7 mouse cellular contexts compared by ENCODE assay signal in the genomic region with DNA sequence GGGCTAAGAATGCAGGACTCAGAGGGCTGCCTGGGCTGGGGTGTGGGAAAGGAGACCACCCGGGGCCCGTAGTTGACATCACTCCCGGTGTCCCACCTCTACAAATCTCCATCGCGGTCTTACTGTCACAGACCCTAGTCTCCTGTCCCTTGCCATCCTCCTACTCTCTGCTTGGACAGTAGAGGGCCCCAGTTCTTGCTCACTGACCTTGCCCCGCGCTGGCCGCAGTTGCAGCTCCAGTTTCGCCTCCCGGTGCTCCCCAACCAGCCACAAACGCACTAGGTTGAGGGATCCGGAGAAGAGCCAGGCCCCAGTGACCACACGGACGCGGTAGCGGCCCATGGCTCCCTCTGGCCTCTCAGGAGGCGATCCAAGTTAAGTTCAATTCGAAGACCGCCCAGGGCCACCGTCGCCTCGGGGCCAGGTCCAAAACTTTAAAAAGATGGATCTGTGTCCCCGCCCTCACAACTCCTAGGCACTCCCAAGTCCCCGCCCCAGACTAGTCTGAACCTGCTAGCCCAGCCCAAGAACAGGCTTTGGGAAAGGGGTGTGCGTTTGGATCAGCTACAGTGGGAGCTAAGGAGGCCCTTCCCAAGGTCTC. TPM values are rescaled to one million over a fixed set of nuclear protein-coding genes. Genes with fewer than 3 reads are reported as not detected.
DNase-seq lines count a peak whose midpoint lies in the region; ATAC-seq lines count a peak whose summit lies in the region.

Gene Alox12, minus strand, starts transcription at position 423 of the 601 bp plus-strand sequence.

- H3K4me2 ChIP-seq in kidney, embryonic 15.5 days = peak within 1 kb of the TSS; percentile 67
- peak within 1 kb of the TSS; percentile 61 for H3K4me2 ChIP-seq in stomach, embryonic 16.5 days (ENCODE audit: low read depth, low read length)

- H3K27ac ChIP-seq in heart, embryonic 10.5 days = peak within 1 kb of the TSS; percentile 53
- no peak within 1 kb of the TSS for H3K27ac ChIP-seq in kidney, embryonic 15.5 days
- H3K27ac ChIP-seq in stomach, embryonic 16.5 days (ENCODE audit: low read length) = peak within 1 kb of the TSS; percentile 66

- ATAC-seq in common myeloid progenitor, adult 5-6 weeks (replicated peaks; ENCODE audit: low read depth, poor library complexity, severe bottlenecking) = peak; percentile 40; the same call in 1 of the 2 replicates
- peak; percentile 78 for ATAC-seq in kidney, embryonic 15.5 days (replicated peaks; ENCODE audit: low FRiP score)
- peak; percentile 67; the same call in 1 of the 2 replicates for ATAC-seq in stomach, embryonic 16.5 days (ENCODE audit: insufficient read depth, low FRiP score)

- peak; percentile 69 for DNase-seq in WW6 (ENCODE audit: low read depth, low spot score)
- peak; percentile 79 for DNase-seq in heart, embryonic 10.5 days (ENCODE audit: low spot score)
- DNase-seq in lung, postnatal 14 days = peak; percentile 66
- DNase-seq in frontal cortex, postnatal 14 days (ENCODE audit: low spot score in 2 of 2) = no peak

- WGBS in heart, embryonic 10.5 days = 1% methylated on average over 25 of the region's 25 CpGs
- 2% methylated on average over 25 of the region's 25 CpGs for WGBS in kidney, embryonic 15.5 days
- WGBS in stomach, embryonic 16.5 days = 2% methylated on average over 25 of the region's 25 CpGs

- H3K9ac ChIP-seq in kidney, embryonic 15.5 days = peak within 1 kb of the TSS; percentile 25; the same call in 1 of the 2 replicates
- peak within 1 kb of the TSS; percentile 74 for H3K9ac ChIP-seq in stomach, embryonic 16.5 days (ENCODE audit: low read length)

- no peaks in the 10 kb centered on the region for H3K9me3 ChIP-seq in heart, embryonic 10.5 days
- H3K9me3 ChIP-seq in kidney, embryonic 15.5 days (replicated peaks) = no peaks in the 10 kb centered on the region
- no peaks in the 10 kb centered on the region for H3K9me3 ChIP-seq in stomach, embryonic 16.5 days (replicated peaks; ENCODE audit: control insufficient read depth, low read length)

- H3K4me3 ChIP-seq in heart, embryonic 10.5 days = peak within 1 kb of the TSS; percentile 56
- peak within 1 kb of the TSS; percentile 41 for H3K4me3 ChIP-seq in kidney, embryonic 15.5 days (replicated peaks)
- H3K4me3 ChIP-seq in stomach, embryonic 16.5 days (replicated peaks; ENCODE audit: low read length) = peak within 1 kb of the TSS; percentile 50

- no peaks in the 10 kb centered on the region for H3K36me3 ChIP-seq in heart, embryonic 10.5 days
- no peaks in the 10 kb centered on the region for H3K36me3 ChIP-seq in kidney, embryonic 15.5 days
- no peaks in the 10 kb centered on the region for H3K36me3 ChIP-seq in stomach, embryonic 16.5 days (ENCODE audit: control insufficient read depth, insufficient read depth, low read length)

- peaks cover 14% of the 10 kb centered on the region for H3K4me1 ChIP-seq in heart, embryonic 10.5 days
- H3K4me1 ChIP-seq in kidney, embryonic 15.5 days = peaks cover 22% of the 10 kb centered on the region
- H3K4me1 ChIP-seq in stomach, embryonic 16.5 days (ENCODE audit: control insufficient read depth, insufficient read depth, low read length) = peaks cover 9% of the 10 kb centered on the region; the same call in 1 of the 2 replicates

- peaks cover 63% of the 10 kb centered on the region for H3K27me3 ChIP-seq in heart, embryonic 10.5 days (ENCODE audit: insufficient read depth, poor library complexity, severe bottlenecking)
- peaks cover 62% of the 10 kb centered on the region for H3K27me3 ChIP-seq in kidney, embryonic 15.5 days
- H3K27me3 ChIP-seq in stomach, embryonic 16.5 days (ENCODE audit: control insufficient read depth, insufficient read depth, low read length) = peaks cover 29% of the 10 kb centered on the region

RNA-seq across cellular contexts. Expression of gene Alox12, which starts in this region (rescaled TPM):
- total RNA-seq in common myeloid progenitor, adult 5-6 weeks (2017) = 0.37 TPM in 1 of 2 replicates, not detected in the other
- polyA plus RNA-seq in heart, embryonic 10.5 days (2016; fragmentation: Nextera tagmentation; extraction: Ambion mirVana) = 3.9 and 5.0 TPM in 2 replicates
- 5.5 and 6.2 TPM in 2 replicates for polyA plus RNA-seq in kidney, embryonic 15.5 days (2015; fragmentation: Nextera tagmentation; extraction: Ambion mirVana)
- polyA plus RNA-seq in stomach, embryonic 16.5 days (2015; fragmentation: Nextera tagmentation; extraction: Ambion mirVana) = 17.8 and 21.0 TPM in 2 replicates

Comparison
In these comparisons a context has a peak if more than half of its experiments do, and no peak if none do; other contexts are left out.
1. Peak in ATAC-seq in common myeloid progenitor, adult 5-6 weeks; RNA of the gene not detected or under 1 TPM.
2. DNase-seq: peak in WW6 (single experiment), heart, embryonic 10.5 days (single experiment) and lung, postnatal 14 days (single experiment); none in frontal cortex, postnatal 14 days (0 of 2).
3. Peak in every context shown above with its lines, with median percentiles within 50 percentile points of each other: ATAC-seq and H3K4me3 ChIP-seq.